9 mouse cellular contexts compared by ENCODE assay signal in the genomic region with DNA sequence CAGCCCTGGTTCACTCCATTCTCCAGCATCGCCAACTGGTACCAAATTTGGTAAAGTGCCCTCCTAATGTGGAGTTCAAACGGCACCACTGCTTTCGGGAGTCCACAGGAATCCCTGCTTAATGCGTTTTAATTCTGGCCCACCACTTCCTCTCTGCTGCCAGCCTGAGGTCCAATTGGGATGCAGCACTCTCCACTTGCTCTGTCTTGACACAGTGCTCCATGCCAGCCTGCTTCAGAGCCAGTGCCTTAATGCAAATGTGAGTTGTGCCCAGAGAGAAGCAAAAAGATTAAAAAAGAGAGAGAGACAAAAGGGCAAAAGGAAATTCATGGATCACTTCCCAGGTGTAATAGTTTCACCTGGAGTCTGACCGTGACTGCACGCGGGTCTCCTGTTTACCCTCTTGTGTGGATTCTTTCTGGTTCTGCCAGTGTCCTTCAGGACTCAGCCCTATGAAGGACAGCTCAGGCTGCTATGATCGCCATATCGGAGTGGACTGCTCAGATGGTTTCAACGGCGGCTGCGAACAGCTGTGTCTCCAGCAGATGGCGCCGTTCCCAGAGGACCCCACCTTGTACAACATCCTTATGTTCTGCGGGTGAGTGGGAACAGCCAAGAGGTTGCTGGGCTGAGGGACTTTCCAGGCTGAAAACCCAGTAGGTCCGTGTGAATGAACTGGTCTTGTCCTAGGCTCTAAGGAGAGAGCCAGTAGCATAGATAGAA.
DNase-seq lines count a peak whose midpoint lies in the region; ATAC-seq and TF ChIP-seq lines count a peak whose summit lies in the region.
"Had no signal": no experiment of that assay in that cellular context is flagged by ENCODE, and none has a peak within 500 bp of the region (broad histone marks: within the 10 kb centered on the region; RNA-seq: fewer than 3 reads in every experiment).

No protein-coding gene starts in this region.

- peak; percentile 73 for ATAC-seq in limb, embryonic 14.5 days (ENCODE audit: low FRiP score, low read depth)
- no peak for ATAC-seq in monocyte, adult 5-6 weeks (replicated peaks; ENCODE audit: insufficient number of reproducible peaks, low FRiP score, low TSS enrichment, poor library complexity, severe bottlenecking)

- no peak overlapping the region for H3K27ac ChIP-seq in limb, embryonic 14.5 days (replicated peaks; ENCODE audit: low read depth, low read length)
- H3K27ac ChIP-seq: hindbrain, embryonic 15.5 days had no signal

- H3K9me3 ChIP-seq in limb, embryonic 14.5 days (ENCODE audit: control insufficient read depth, low read length) = no peaks in the 10 kb centered on the region
- H3K9me3 ChIP-seq: hindbrain, embryonic 15.5 days had no signal

- H3K36me3 ChIP-seq in limb, embryonic 14.5 days (ENCODE audit: control insufficient read depth, insufficient read depth, low read length) = no peaks in the 10 kb centered on the region

- DNase-seq in layer of hippocampus, adult 18-20 months (ENCODE audit: low spot score in 2 of 2) = peak; percentile 30 to 54
- no peak for DNase-seq in layer of hippocampus, adult 9-11 months
- DNase-seq in cerebellum, postnatal 4 days (ENCODE audit: low spot score in 2 of 2) = peak; percentile 34 to 68
- DNase-seq in gastrocnemius, postnatal 25 days = peak; percentile 14
- DNase-seq in kidney, adult 18-20 months = peak; percentile 76
- DNase-seq in limb, embryonic 14.5 days (ENCODE audit: low spot score) = peak; percentile 42
- peak; percentile 64 for DNase-seq in neural tube, embryonic 10.5 days (ENCODE audit: extremely low spot score, low spot score)

- TF ChIP-seq POLR2A in limb, embryonic 14.5 days (IDR thresholded peaks at IDR 0.05; ENCODE audit: borderline replicate concordance, extremely low read depth, insufficient read depth, insufficient read length) = no peak

- no peak overlapping the region for H3K4me2 ChIP-seq in limb, embryonic 14.5 days (replicated peaks; ENCODE audit: low read depth, low read length, severe bottlenecking)
- H3K4me2 ChIP-seq: hindbrain, embryonic 15.5 days had no signal

- H3K4me3 ChIP-seq in limb, embryonic 14.5 days (replicated peaks; ENCODE audit: low read length) = no peak overlapping the region
- H3K4me3 ChIP-seq: hindbrain, embryonic 15.5 days had no signal

- H3K27me3 ChIP-seq in limb, embryonic 14.5 days (ENCODE audit: control insufficient read depth, insufficient read depth, low read length) = no peaks in the 10 kb centered on the region
- H3K27me3 ChIP-seq: hindbrain, embryonic 15.5 days had no signal

- WGBS in limb, embryonic 14.5 days = 27% methylated on average over 16 of the region's 16 CpGs

- H3K9ac ChIP-seq in limb, embryonic 14.5 days (ENCODE audit: low read depth, low read length, severe bottlenecking) = no peak overlapping the region
- H3K9ac ChIP-seq: hindbrain, embryonic 15.5 days had no signal

- no peaks in the 10 kb centered on the region for H3K4me1 ChIP-seq in limb, embryonic 14.5 days (ENCODE audit: control insufficient read depth, insufficient read depth, low read length)
- H3K4me1 ChIP-seq: hindbrain, embryonic 15.5 days had no signal
